Mouse (Mus musculus) ES-Bruce4 (cell line): Measurements from ENCODE around the gene Ldlrad3.

Source experiments
- CTCF ChIP-seq: IDR thresholded peaks from one replicate; pipeline ENCODE4 v1.8.1; 2011; ENCODE audit warnings: low read depth, low read length
- EP300 ChIP-seq: IDR thresholded peaks from 2 replicates; pipeline ENCODE4 v1.6.1; 2011; ENCODE audit warnings: low read depth, low read length; ENCODE audit not compliant: insufficient read depth
- POLR2A ChIP-seq: IDR thresholded peaks from one replicate; pipeline ENCODE4 v1.8.1; 2011; ENCODE audit warnings: low read length; ENCODE audit not compliant: insufficient read depth

- TF ChIP-seq POLR2A (no peak), CTCF (no peak), EP300 (no peak)
These were observed 218.6 kb downstream of the Ldlrad3 start for GRCm38 (mm10) chr2:101967601-101968000.
